Mouse (Mus musculus) limb, embryonic 11.5 days (tissue): ENCODE results near the gene Adam1a. TPM values are rescaled to one million over a fixed set of nuclear protein-coding genes. Genes with fewer than 3 reads are reported as not detected.
"Not testable (repeated sequence)": the region's sequence is repeated elsewhere in the genome, so short reads cannot be mapped to it uniquely, and the experiment has no call there.

Source experiments
- ATAC-seq: fragments of 200-750 bp; cut with Nextera tagmentation; 2 replicates; pipeline ENCODE4 v1.8.0; 2017; ENCODE audit warnings: low read depth; ENCODE audit not compliant: insufficient number of reproducible peaks, low FRiP score, low TSS enrichment
- DNase-seq: peaks from one replicate; pipeline ENCODE4 v3.0.0-alpha.2; 2015; ENCODE audit warnings: low spot score
- H3K27ac ChIP-seq: fragments of 300-500 bp; sonication (generic); replicated peaks from 2 replicates; pipeline ENCODE4 v1.5.1; 2014; ENCODE audit warnings: low read depth, mild to moderate bottlenecking, low read length
- H3K27me3 ChIP-seq: fragments of 300-500 bp; sonication (generic); 2 replicates; pipeline ENCODE4 v1.6.1; 2014; ENCODE audit warnings: mild to moderate bottlenecking, low read length, mixed read lengths; ENCODE audit not compliant: control insufficient read depth, insufficient read depth
- H3K36me3 ChIP-seq: fragments of 300-500 bp; sonication (generic); 2 replicates; pipeline ENCODE4 v1.6.1; 2014; ENCODE audit warnings: mild to moderate bottlenecking, low read length, moderate library complexity, mixed read lengths; ENCODE audit not compliant: control insufficient read depth, insufficient read depth
- H3K4me1 ChIP-seq: fragments of 300-500 bp; sonication (generic); 2 replicates; pipeline ENCODE4 v1.6.1; 2014; ENCODE audit warnings: low read length, mixed read lengths; ENCODE audit not compliant: control insufficient read depth, insufficient read depth
- H3K4me2 ChIP-seq: fragments of 300-500 bp; sonication (generic); 2 replicates; pipeline ENCODE4 v1.6.1; 2014; ENCODE audit warnings: low read depth, mild to moderate bottlenecking, moderate library complexity; ENCODE audit not compliant: severe bottlenecking
- H3K4me3 ChIP-seq: fragments of 300-500 bp; sonication (generic); 2 replicates; pipeline ENCODE4 v1.5.1; 2014; ENCODE audit warnings: low read depth, low read length
- H3K9ac ChIP-seq: fragments of 300-500 bp; sonication (generic); 2 replicates; pipeline ENCODE4 v1.6.1; 2014; ENCODE audit warnings: mild to moderate bottlenecking, low read length
- H3K9me3 ChIP-seq: fragments of 300-500 bp; sonication (generic); 2 replicates; pipeline ENCODE4 v1.6.1; 2016; ENCODE audit warnings: low read length; ENCODE audit not compliant: control insufficient read depth
- WGBS: fragments of 180-500 bp; shearing (Covaris S2); extraction: QIAGEN DNeasy Blood & Tissue Kit; methylation state at CpG from one replicate; pipeline ENCODE4 v1.1.7; 2014; 5-methylcytosine and 5-hydroxymethylcytosine counted together
- polyA plus RNA-seq: library from polyadenylated mRNA; unstranded; fragments of >200 nt; fragmentation: Nextera tagmentation; extraction: Ambion mirVana; gene quantifications from 2 replicates; pipeline ENCODE4 v1.2.1, GENCODE M21; 2014

Gene Adam1a
- polyA plus RNA-seq, 1 experiment from 2014 or later: 2.2 TPM

DNA sequence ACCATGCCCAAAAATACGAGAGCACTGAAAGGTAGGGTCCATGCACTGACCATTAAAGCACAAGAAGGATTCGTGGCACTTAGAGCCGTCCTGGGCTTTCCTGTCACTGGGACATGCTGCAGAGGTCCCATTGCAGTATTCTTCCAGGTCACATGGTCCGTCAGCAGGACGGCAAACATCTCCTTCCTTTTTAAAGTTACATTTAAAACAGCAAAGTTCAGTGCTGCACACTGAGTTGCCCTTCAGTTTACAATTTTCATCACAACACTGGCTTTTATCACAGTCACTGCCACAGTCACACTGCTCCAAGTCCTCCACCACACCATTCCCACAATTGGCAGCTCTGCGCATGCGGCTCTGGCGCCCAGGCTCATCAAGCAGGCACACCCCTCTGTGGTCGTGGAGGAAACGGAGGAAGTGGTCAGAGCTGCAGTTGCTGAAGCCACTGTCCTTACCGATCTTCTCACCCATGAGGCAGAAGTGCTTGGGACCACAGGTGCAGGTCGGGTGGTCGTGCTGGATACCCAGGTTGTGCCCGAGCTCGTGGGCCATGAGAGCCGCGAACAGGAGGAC lies 43.8 kb downstream of the Adam1a start:
- H3K9ac ChIP-seq, H3K27me3 ChIP-seq, DNase-seq, H3K4me2 ChIP-seq, H3K36me3 ChIP-seq, H3K4me3 ChIP-seq, ATAC-seq, H3K4me1 ChIP-seq, H3K9me3 ChIP-seq, H3K27ac ChIP-seq: not testable (repeated sequence)
- WGBS: 76% methylated on average over 10 of the region's 17 CpGs

DNA sequence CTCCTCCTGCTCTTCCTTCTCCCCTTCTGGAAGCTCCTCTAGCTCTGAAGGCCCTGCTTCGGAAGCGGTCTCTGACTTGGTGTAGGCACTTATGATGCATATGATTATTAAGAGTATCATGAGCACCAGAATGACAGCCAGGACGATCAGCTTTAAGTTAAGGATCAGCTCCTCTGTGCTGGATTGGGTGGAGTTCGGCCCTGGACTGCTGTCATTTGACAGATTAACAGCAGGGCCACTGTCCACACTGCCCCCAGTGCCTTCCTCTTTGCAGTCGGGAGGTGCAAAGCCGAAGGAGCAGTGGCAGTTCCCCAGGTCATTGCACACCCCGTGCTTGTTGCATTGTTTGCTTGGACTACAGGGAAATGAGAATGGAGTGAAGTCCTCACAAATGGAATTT lies 44.6 kb downstream of the Adam1a start:
- DNase-seq: no peak
- no peaks in the 10 kb centered on the region for H3K27me3 ChIP-seq
- H3K9me3 ChIP-seq: no peaks in the 10 kb centered on the region; the same call in 1 of the 2 replicates
- H3K4me1 ChIP-seq: no peaks in the 10 kb centered on the region
- no peaks in the 10 kb centered on the region for H3K36me3 ChIP-seq
- H3K4me3 ChIP-seq: no peak overlapping the region
- H3K27ac ChIP-seq: no peak overlapping the region
- H3K4me2 ChIP-seq: no peak overlapping the region
- ATAC-seq: no peak
- no peak overlapping the region for H3K9ac ChIP-seq
- 72% methylated on average over 7 of the region's 7 CpGs for WGBS

DNA sequence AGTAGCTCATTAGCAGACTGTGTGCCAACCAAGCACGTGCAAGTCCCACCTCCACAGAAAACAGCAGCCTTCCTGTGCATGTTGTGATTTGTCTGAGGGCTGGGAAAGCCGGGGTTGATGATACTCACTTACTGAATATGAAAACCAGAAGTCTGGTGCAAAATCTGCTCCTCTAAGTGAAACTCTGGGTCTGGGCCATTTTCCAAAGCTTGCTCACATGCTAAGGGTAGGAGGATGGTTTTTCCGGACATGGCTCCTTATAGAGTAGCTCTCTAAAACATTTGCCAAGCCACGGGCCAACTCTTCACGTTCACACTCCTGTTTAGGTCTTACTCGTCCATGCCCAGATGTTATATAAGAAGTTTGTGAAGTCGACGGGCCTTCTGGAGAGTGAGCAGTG lies 52.0 kb downstream of the Adam1a start:
- H3K27me3 ChIP-seq: no peaks in the 10 kb centered on the region
- no peak overlapping the region for H3K27ac ChIP-seq
- no peak for ATAC-seq
- 69% methylated on average over 8 of the region's 8 CpGs for WGBS
- H3K4me3 ChIP-seq: no peak overlapping the region
- no peaks in the 10 kb centered on the region for H3K36me3 ChIP-seq
- no peak overlapping the region for H3K9ac ChIP-seq
- no peak overlapping the region for H3K4me2 ChIP-seq
- H3K4me1 ChIP-seq: no peaks in the 10 kb centered on the region
- DNase-seq: no peak
- H3K9me3 ChIP-seq: no peaks in the 10 kb centered on the region; the same call in 1 of the 2 replicates

DNA sequence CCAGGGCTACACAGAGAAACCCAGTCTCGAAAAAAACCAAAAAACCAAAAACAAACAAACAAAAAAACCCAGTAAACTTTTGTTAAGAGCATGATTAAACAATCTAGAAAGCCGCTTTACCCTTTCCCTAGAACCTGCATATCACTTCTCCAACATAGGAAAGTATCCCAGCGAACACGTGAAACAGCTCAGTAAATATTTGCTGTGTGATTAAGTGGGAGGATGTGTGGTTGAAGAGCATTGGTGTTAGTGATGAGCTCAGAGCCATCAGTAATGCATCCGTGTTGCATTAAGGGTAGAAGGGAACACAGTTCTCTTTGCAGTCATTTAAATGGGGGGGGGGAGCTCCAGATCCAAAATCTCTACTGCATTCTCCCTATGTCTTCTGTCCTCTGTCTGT lies 60.5 kb downstream of the Adam1a start:
- H3K4me2 ChIP-seq: no peak overlapping the region
- H3K4me3 ChIP-seq: no peak overlapping the region
- DNase-seq (no peak), ATAC-seq (no peak)
- no peak overlapping the region for H3K9ac ChIP-seq
- no peaks in the 10 kb centered on the region for H3K9me3 ChIP-seq
- no peaks in the 10 kb centered on the region for H3K4me1 ChIP-seq
- H3K36me3 ChIP-seq: no peaks in the 10 kb centered on the region
- no peaks in the 10 kb centered on the region for H3K27me3 ChIP-seq
- WGBS: 82% methylated on average over 5 of the region's 5 CpGs
- H3K27ac ChIP-seq: no peak overlapping the region

DNA sequence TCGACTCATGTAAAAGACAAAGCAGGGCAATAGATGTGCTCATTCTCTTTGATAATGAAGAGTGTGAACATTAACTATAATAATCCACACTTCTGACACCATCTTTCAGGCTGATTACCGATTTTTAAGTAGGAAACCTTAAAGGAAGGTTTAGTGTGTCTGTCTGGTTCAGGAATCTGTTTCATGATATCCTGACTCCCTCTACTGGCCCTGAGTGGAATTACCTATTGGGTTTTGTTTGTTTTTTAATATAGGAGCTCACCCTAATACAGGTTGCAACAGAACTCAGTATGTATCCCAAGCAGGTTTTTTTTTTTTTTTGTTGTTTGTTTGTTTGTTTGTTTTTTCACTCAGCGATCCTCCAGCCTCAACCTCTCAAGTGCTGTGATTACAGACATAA lies 67.6 kb downstream of the Adam1a start:
- H3K9ac ChIP-seq: no peak overlapping the region
- no peak overlapping the region for H3K27ac ChIP-seq
- ATAC-seq (no peak), DNase-seq (peak; percentile 34)
- H3K27me3 ChIP-seq: no peaks in the 10 kb centered on the region
- H3K4me3 ChIP-seq: no peak overlapping the region
- 43% methylated on average over 3 of the region's 3 CpGs for WGBS
- no peaks in the 10 kb centered on the region for H3K36me3 ChIP-seq
- H3K4me1 ChIP-seq: no peaks in the 10 kb centered on the region
- no peaks in the 10 kb centered on the region for H3K9me3 ChIP-seq
- no peak overlapping the region for H3K4me2 ChIP-seq

DNA sequence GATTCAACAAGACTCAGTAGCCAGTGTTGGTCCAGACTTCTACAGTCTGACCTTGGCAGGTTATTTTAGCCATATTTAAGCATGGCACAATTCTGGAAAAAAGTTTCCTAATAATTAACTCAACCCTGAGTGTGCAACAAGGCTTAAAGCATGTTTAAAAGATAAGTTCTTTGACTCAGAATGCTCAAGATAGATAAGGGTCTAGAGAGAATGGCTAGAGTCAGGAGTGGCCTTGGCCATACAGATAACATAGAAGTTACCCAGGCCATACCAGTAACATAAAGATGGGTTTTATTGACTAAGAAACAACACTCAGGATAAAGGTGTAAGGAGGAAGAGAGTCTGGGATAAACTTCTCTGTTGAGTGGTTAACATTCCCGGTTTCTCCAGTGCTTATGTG lies 69.2 kb downstream of the Adam1a start:
- Histone ChIP-seq H3K4me3 (no peak overlapping the region), H3K27me3 (no peaks in the 10 kb centered on the region), H3K9ac (no peak overlapping the region), H3K36me3 (no peaks in the 10 kb centered on the region), H3K4me2 (no peak overlapping the region), H3K9me3 (no peaks in the 10 kb centered on the region), H3K4me1 (no peaks in the 10 kb centered on the region), H3K27ac (no peak overlapping the region)
- no peak for ATAC-seq
- 89% methylated on average over 1 of the region's 1 CpGs for WGBS
- DNase-seq: no peak

DNA sequence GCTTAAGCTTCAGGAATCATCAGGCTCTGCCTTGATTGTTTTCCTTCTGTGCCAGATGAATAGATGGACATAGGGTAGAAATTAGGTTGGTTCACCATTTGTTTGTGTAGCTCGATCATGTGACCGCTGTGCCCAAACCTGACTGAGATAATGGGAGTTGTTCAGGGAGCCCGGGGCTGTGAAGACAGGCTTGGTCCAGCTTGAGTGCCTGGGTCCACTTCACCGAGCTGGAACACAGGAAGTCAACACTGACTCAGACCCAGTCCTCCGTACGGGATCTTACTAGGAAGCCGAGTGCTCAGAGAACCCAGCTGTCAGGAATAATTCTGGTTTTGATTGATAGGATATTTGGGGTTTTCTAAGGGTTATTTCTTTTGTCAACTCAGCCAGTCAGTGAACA lies 70.7 kb downstream of the Adam1a start:
- ATAC-seq: no peak
- Histone ChIP-seq H3K4me2 (no peak overlapping the region), H3K36me3 (no peaks in the 10 kb centered on the region), H3K4me1 (no peaks in the 10 kb centered on the region), H3K27ac (no peak overlapping the region), H3K27me3 (no peaks in the 10 kb centered on the region), H3K9ac (no peak overlapping the region), H3K9me3 (no peaks in the 10 kb centered on the region), H3K4me3 (no peak overlapping the region)
- no peak for DNase-seq
- 85% methylated on average over 7 of the region's 7 CpGs for WGBS

DNA sequence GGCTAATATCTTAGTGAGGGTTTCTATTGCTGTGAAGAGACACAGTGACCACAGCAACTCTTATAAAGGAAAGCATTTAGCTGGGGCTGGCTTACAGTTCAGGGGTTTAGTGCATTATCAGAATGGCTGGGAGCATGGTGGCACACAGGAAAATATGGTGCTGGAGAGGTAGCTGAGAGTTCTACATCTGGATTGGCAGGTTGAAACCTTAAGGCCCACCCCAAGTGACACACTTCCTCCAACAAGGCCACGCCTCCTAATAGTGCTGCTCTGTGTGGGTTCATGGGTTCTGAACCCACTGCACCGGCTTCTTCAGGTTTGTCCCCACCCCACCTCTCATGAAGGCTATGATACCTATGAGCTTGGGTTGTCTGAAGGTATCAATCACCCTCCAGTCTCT lies 72.9 kb downstream of the Adam1a start:
- H3K4me2 ChIP-seq: no peak overlapping the region
- ATAC-seq (no peak), DNase-seq (no peak)
- H3K9ac ChIP-seq: no peak overlapping the region
- H3K4me1 ChIP-seq: no peaks in the 10 kb centered on the region
- no peaks in the 10 kb centered on the region for H3K9me3 ChIP-seq
- H3K4me3 ChIP-seq: no peak overlapping the region
- H3K27me3 ChIP-seq: no peaks in the 10 kb centered on the region
- no peak overlapping the region for H3K27ac ChIP-seq
- H3K36me3 ChIP-seq: no peaks in the 10 kb centered on the region
- whole genome bisulfite sequencing: 84% methylated on average over 2 of the region's 2 CpGs

DNA sequence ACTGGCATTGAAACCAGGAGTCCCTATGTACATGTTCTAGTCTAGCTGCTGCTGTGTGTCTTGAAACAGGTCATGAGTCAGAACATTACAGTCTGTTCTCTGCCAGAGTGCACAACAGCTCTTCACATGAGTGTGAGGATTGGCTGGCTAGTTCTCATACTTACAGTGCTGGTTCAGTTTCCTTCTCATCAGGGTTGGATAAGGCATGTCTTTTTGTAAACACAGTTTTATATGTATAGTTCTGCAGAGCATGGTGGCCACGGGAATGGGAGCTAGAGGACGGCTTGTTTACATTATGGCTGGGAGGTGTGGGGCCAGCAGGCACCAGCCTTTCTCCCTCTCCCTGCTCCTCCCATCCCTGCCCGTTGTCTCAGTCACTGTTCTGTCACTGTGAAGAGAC lies 75.7 kb downstream of the Adam1a start:
- ATAC-seq: no peak
- H3K9ac ChIP-seq: no peak overlapping the region
- no peak overlapping the region for H3K27ac ChIP-seq
- DNase-seq: no peak
- no peak overlapping the region for H3K4me3 ChIP-seq
- no peaks in the 10 kb centered on the region for H3K36me3 ChIP-seq
- H3K4me1 ChIP-seq: no peaks in the 10 kb centered on the region
- no peaks in the 10 kb centered on the region for H3K27me3 ChIP-seq
- no peak overlapping the region for H3K4me2 ChIP-seq
- WGBS: 14% methylated on average over 3 of the region's 3 CpGs
- H3K9me3 ChIP-seq: no peaks in the 10 kb centered on the region
